Mouse (Mus musculus) stomach, embryonic 15.5 days (tissue): Measurements from ENCODE around the gene Fbxo22. TPM values are rescaled to one million over a fixed set of nuclear protein-coding genes. Genes with fewer than 3 reads are reported as not detected.
"Not testable (repeated sequence)": the region's sequence is repeated elsewhere in the genome, so short reads cannot be mapped to it uniquely, and the experiment has no call there.

Experiments
- ATAC-seq: fragments of 200-750 bp; cut with Nextera tagmentation; 2 replicates; pipeline ENCODE4 v1.8.0; 2017; ENCODE audit warnings: low read depth, moderate number of reproducible peaks, moderate TSS enrichment; ENCODE audit not compliant: insufficient read depth, low FRiP score
- H3K27ac ChIP-seq: fragments of 300-500 bp; sonication (generic); 2 replicates; pipeline ENCODE4 v1.5.1; 2015; ENCODE audit warnings: mild to moderate bottlenecking, inconsistent platforms
- H3K27me3 ChIP-seq: fragments of 300-500 bp; sonication (generic); replicated peaks from 2 replicates; pipeline ENCODE4 v1.6.1; 2015; ENCODE audit warnings: inconsistent platforms
- H3K36me3 ChIP-seq: fragments of 300-500 bp; sonication (generic); 2 replicates; pipeline ENCODE4 v1.6.1; 2015; ENCODE audit warnings: inconsistent platforms
- H3K4me1 ChIP-seq: fragments of 300-500 bp; sonication (generic); 2 replicates; pipeline ENCODE4 v1.6.1; 2015; ENCODE audit warnings: inconsistent platforms
- H3K4me2 ChIP-seq: fragments of 300-500 bp; sonication (generic); 2 replicates; pipeline ENCODE4 v1.6.1; 2015; ENCODE audit warnings: mild to moderate bottlenecking, inconsistent platforms
- H3K4me3 ChIP-seq: fragments of 300-500 bp; sonication (generic); replicated peaks from 2 replicates; pipeline ENCODE4 v1.5.1; 2015; ENCODE audit warnings: inconsistent platforms
- H3K9ac ChIP-seq: fragments of 300-500 bp; sonication (generic); 2 replicates; pipeline ENCODE4 v1.6.1; 2015; ENCODE audit warnings: inconsistent platforms
- H3K9me3 ChIP-seq: fragments of 300-500 bp; sonication (generic); 2 replicates; pipeline ENCODE4 v1.6.1; 2016; ENCODE audit warnings: inconsistent platforms
- WGBS: fragments of 180-500 bp; shearing (Covaris S2); methylation state at CpG from one replicate; pipeline ENCODE4 v1.1.7; 2015; 5-methylcytosine and 5-hydroxymethylcytosine counted together
- polyA plus RNA-seq: library from polyadenylated mRNA; unstranded; fragments of >200 nt; fragmentation: Nextera tagmentation; extraction: Ambion mirVana; gene quantifications from 2 replicates; pipeline ENCODE4 v1.2.1, GENCODE M21; 2015

Fbxo22 gene
- polyA plus RNA-seq, 1 experiment from 2014 or later, result 49.2 TPM

GRCm38 (mm10) chr9:55216078-55216477 is 7.4 kb downstream of the Fbxo22 start:
- Histone ChIP-seq H3K4me1 (no peaks in the 10 kb centered on the region), H3K27ac (no peak overlapping the region), H3K4me2 (no peak overlapping the region), H3K4me3 (no peak overlapping the region), H3K9ac (no peak overlapping the region), H3K36me3 (peaks cover 41% of the 10 kb centered on the region), H3K27me3 (no peaks in the 10 kb centered on the region), H3K9me3 (no peaks in the 10 kb centered on the region)
- ATAC-seq, result no peak
- 71% methylated on average over 2 of the region's 2 CpGs for WGBS

GRCm38 (mm10) chr9:55217381-55217780 is 8.7 kb downstream of the Fbxo22 start:
- Histone ChIP-seq H3K27ac (no peak overlapping the region), H3K9ac (no peak overlapping the region), H3K9me3 (no peaks in the 10 kb centered on the region), H3K36me3 (peaks cover 49% of the 10 kb centered on the region), H3K4me3 (no peak overlapping the region), H3K4me2 (no peak overlapping the region), H3K4me1 (no peaks in the 10 kb centered on the region), H3K27me3 (no peaks in the 10 kb centered on the region)
- ATAC-seq, result no peak
- WGBS, result 84% methylated on average over 3 of the region's 3 CpGs

DNA sequence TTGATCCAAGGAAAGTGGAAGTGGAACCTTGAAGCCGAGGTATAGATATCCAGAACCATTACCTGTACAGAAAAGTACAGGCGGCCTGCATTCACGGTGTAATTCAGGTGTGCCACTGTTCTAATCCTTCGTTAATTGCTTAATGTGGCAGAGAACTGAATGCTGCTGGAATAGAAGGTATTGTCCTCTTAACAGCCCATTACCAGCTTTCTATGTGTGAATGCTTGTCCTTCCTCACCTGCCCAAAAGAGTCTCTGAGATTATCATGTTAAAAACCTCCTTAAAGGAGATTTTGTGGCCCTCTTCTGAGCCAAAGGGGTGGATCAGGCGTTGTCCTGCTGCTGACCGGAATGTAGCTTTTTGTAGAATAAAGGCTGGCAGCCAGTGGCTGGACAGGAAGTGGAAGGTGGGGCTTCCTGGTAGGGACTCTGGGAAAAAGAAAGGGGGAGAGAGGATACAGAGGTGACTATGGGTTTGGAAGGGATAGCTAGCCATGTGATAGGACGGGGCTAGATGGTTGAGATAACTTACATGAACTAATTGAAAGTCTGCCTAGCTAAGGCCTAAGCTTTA is 16.5 kb downstream of the Fbxo22 start:
- Histone ChIP-seq H3K9ac (no peak overlapping the region), H3K4me1 (no peaks in the 10 kb centered on the region), H3K27me3 (no peaks in the 10 kb centered on the region), H3K36me3 (peaks cover 20% of the 10 kb centered on the region), H3K27ac (no peak overlapping the region), H3K4me3 (no peak overlapping the region), H3K4me2 (no peak overlapping the region), H3K9me3 (no peaks in the 10 kb centered on the region)
- 86% methylated on average over 7 of the region's 7 CpGs for WGBS
- no peak for ATAC-seq

GRCm38 (mm10) chr9:55226251-55226650 is 17.5 kb downstream of the Fbxo22 start:
- Histone ChIP-seq H3K9me3 (no peaks in the 10 kb centered on the region), H3K4me2 (no peak overlapping the region), H3K36me3 (peaks cover 20% of the 10 kb centered on the region), H3K4me3 (no peak overlapping the region), H3K27me3 (no peaks in the 10 kb centered on the region), H3K27ac (no peak overlapping the region), H3K9ac (no peak overlapping the region), H3K4me1 (no peaks in the 10 kb centered on the region)
- 87% methylated on average over 3 of the region's 3 CpGs for WGBS
- no peak for ATAC-seq

- ATAC-seq, result no peak
- Histone ChIP-seq H3K9me3 (no peaks in the 10 kb centered on the region), H3K27me3 (no peaks in the 10 kb centered on the region), H3K4me2 (no peak overlapping the region), H3K27ac (no peak overlapping the region), H3K4me1 (no peaks in the 10 kb centered on the region), H3K9ac (no peak overlapping the region), H3K36me3 (0 out of 2 replicates have a peak, but pooled peaks cover 6% of the 10 kb centered on the region), H3K4me3 (no peak overlapping the region)
- 86% methylated on average over 4 of the region's 4 CpGs for WGBS
These were observed 19.4 kb downstream of the Fbxo22 start for GRCm38 (mm10) chr9:55228149-55228548.

DNA sequence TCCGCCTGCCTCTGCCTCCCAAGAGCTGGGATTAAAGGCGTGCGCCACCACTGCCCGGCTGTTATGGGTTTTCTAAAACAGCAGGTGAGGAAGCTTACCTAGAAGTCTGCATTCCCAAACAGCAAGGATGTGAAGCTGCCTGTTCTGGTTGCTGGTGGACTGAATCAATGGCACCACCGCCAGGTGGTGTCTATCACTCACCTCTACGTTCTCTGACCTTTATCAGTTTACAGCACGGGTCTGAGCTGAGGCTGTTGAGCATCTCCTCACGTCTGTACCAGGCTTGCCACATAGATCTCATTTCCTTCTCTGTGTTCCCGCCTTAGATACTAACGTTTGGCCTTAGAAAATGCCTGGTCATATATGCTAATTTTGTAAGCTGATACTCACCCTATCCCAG is 20.3 kb downstream of the Fbxo22 start:
- no peak for ATAC-seq
- 50% methylated on average over 10 of the region's 10 CpGs for WGBS
- no peaks in the 10 kb centered on the region for H3K27me3 ChIP-seq
- no peak overlapping the region for H3K4me2 ChIP-seq
- no peak overlapping the region for H3K9ac ChIP-seq
- H3K9me3 ChIP-seq, result no peaks in the 10 kb centered on the region
- H3K36me3 ChIP-seq, result 0 out of 2 replicates have a peak, but pooled peaks cover 4% of the 10 kb centered on the region
- H3K27ac ChIP-seq, result no peak overlapping the region
- no peaks in the 10 kb centered on the region for H3K4me1 ChIP-seq
- H3K4me3 ChIP-seq, result no peak overlapping the region

GRCm38 (mm10) chr9:55231544-55231943 is 22.8 kb downstream of the Fbxo22 start:
- H3K4me1 ChIP-seq, result no peaks in the 10 kb centered on the region
- H3K9ac ChIP-seq, result no peak overlapping the region
- no peak overlapping the region for H3K27ac ChIP-seq
- no peaks in the 10 kb centered on the region for H3K9me3 ChIP-seq
- H3K4me2 ChIP-seq, result no peak overlapping the region
- H3K36me3 ChIP-seq, result no peaks in the 10 kb centered on the region
- WGBS, result 58% methylated on average over 6 of the region's 6 CpGs
- no peaks in the 10 kb centered on the region for H3K27me3 ChIP-seq
- no peak for ATAC-seq
- H3K4me3 ChIP-seq, result no peak overlapping the region

DNA sequence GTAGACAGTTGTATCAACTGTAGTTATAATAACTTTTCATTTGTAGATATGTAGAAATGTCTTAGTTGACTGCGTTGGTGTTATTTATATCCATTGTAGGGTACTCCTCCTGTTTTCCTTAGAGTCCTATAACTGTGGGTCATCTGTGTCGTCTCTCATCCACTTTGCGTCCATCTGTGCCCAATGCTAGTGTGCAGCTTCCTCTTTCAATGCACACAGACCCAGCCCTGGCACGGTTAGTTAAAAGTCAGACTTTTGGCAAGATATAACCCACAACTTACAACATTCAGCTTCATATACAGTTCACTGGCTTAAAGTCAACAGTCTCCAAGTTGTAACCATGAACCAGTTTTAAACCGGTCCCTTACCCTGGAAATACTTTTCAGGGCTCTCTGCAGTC is 23.4 kb downstream of the Fbxo22 start:
- Histone ChIP-seq H3K9me3 (no peaks in the 10 kb centered on the region), H3K4me3 (no peak overlapping the region), H3K4me1 (no peaks in the 10 kb centered on the region), H3K9ac (no peak overlapping the region), H3K27me3 (no peaks in the 10 kb centered on the region), H3K4me2 (no peak overlapping the region), H3K36me3 (no peaks in the 10 kb centered on the region), H3K27ac (no peak overlapping the region)
- 89% methylated on average over 5 of the region's 5 CpGs for WGBS
- ATAC-seq, result no peak

DNA sequence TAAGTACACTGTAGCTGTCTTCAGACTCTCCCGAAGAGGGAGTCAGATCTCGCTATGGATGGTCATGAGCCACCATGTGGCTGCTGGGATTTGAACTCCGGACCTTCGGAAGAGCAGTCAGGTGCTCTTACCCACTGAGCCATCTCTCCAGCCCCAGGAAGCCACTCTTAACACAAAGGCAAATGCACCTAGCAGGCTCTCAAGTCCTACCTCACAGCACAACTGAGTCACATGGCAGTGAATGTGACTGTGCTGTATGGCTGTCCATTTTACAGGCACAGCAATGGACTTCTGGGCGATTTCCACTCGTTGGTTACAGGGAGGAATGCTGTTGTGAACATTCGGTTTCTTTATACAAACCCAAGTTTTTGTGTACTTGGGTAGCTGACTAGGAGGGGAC is 23.9 kb downstream of the Fbxo22 start:
- H3K9me3 ChIP-seq, result no peaks in the 10 kb centered on the region
- no peak overlapping the region for H3K4me2 ChIP-seq
- WGBS, result 82% methylated on average over 7 of the region's 7 CpGs
- no peaks in the 10 kb centered on the region for H3K27me3 ChIP-seq
- H3K4me1 ChIP-seq, result no peaks in the 10 kb centered on the region
- H3K27ac ChIP-seq, result no peak overlapping the region
- no peaks in the 10 kb centered on the region for H3K36me3 ChIP-seq
- no peak for ATAC-seq
- no peak overlapping the region for H3K9ac ChIP-seq
- H3K4me3 ChIP-seq, result no peak overlapping the region

- not testable (repeated sequence) for H3K9me3 ChIP-seq, H3K4me1 ChIP-seq, H3K36me3 ChIP-seq, H3K27me3 ChIP-seq, H3K4me2 ChIP-seq, H3K27ac ChIP-seq, H3K9ac ChIP-seq, ATAC-seq, H3K4me3 ChIP-seq
- 54% methylated on average over 11 of the region's 11 CpGs for WGBS
These were observed 24.4 kb downstream of the Fbxo22 start for GRCm38 (mm10) chr9:55233076-55233475.

DNA sequence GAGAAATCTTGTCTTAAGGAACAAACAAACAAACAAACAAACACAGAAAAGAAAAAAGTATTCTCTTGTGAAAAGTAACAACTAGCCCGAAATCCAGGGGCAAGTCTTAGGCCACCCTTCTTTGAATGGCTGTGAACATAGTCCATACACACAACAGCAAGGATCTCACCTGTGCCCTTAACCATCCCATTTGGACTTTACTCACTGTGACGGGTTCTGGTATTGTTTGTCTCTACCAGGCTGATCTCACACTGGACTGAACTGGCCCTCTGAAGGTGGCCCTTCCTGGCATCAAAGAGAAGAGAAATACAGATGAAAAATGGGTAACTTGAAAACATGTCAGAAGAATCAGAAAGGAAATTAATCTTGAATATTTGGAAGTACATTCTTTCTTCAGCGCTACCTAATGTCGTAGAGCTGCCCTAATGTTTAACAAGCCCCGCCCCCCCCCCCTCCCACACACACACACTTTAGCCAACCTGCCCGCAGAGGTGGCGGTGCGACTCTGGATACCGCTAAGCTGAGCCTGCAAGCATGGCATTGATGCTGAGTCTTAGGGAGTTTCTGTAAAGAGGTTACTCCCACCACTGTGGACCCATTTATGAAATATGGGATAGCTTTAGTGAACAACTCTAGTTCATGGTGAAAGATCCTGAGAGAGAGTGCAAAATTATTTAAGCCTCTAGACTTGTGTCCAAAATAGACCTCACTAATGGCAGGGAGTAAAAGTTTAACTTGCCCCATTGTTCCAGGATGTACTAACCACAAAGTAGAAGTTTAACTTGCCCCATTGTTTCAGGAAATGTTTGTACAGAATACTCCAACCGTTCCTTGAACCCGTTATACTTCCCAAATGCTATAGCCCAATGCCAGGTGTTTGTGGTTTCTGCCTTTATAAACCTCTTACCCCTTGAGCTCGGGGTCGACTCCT is 27.8 kb downstream of the Fbxo22 start:
- ATAC-seq, result no peak

GRCm38 (mm10) chr9:55240852-55241251 is 32.1 kb downstream of the Fbxo22 start:
- no peaks in the 10 kb centered on the region for H3K27me3 ChIP-seq
- H3K4me1 ChIP-seq, result no peaks in the 10 kb centered on the region
- no peaks in the 10 kb centered on the region for H3K36me3 ChIP-seq
- H3K9ac ChIP-seq, result no peak overlapping the region
- no peak overlapping the region for H3K4me3 ChIP-seq
- no peaks in the 10 kb centered on the region for H3K9me3 ChIP-seq
- H3K4me2 ChIP-seq, result no peak overlapping the region
- no peak overlapping the region for H3K27ac ChIP-seq
- ATAC-seq, result no peak
- 82% methylated on average over 5 of the region's 5 CpGs for WGBS

More for the DNA sequence above, 27.8 kb downstream of the Fbxo22 start:
- Histone ChIP-seq H3K4me1 (no peaks in the 10 kb centered on the region), H3K9ac (no peak overlapping the region), H3K4me2 (no peak overlapping the region), H3K27ac (no peak overlapping the region), H3K9me3 (no peaks in the 10 kb centered on the region), H3K36me3 (no peaks in the 10 kb centered on the region), H3K27me3 (no peaks in the 10 kb centered on the region), H3K4me3 (no peak overlapping the region)
- 61% methylated on average over 13 of the region's 13 CpGs for WGBS
